Mouse (Mus musculus): ENCODE results near the gene Rnase12. TPM values are rescaled to one million over a fixed set of nuclear protein-coding genes. Genes with fewer than 3 reads are reported as not detected.

The Rnase12 gene
- polyA plus RNA-seq, 1 experiment from 2014 or later, result not detected

Other genes starting within 250 kb of the Rnase12 start
- gene Ccnb1ip1, start 249.9 kb downstream of the Rnase12 start, polyA plus RNA-seq (2016; fragmentation: Nextera tagmentation; extraction: Ambion mirVana), result not detected in 2 replicates
- 63.3 and 77.2 TPM in 2 replicates for gene Parp2, start 249.8 kb downstream of the Rnase12 start, polyA plus RNA-seq (2016; fragmentation: Nextera tagmentation; extraction: Ambion mirVana)
- gene Tep1, start 187.1 kb downstream of the Rnase12 start, polyA plus RNA-seq (2016; fragmentation: Nextera tagmentation; extraction: Ambion mirVana), result 3.8 and 5.7 TPM in 2 replicates
- gene Klhl33, start 160.2 kb downstream of the Rnase12 start, polyA plus RNA-seq (2016; fragmentation: Nextera tagmentation; extraction: Ambion mirVana), result 0.06 and 0.10 TPM in 2 replicates
- gene Osgep, start 132.8 kb downstream of the Rnase12 start, polyA plus RNA-seq (2016; fragmentation: Nextera tagmentation; extraction: Ambion mirVana), result 179 and 201 TPM in 2 replicates
- gene Apex1, start 132.7 kb downstream of the Rnase12 start, polyA plus RNA-seq (2016; fragmentation: Nextera tagmentation; extraction: Ambion mirVana), result 526 and 613 TPM in 2 replicates
- 45.4 and 51.9 TPM in 2 replicates for gene Pip4p1, start 126.8 kb downstream of the Rnase12 start, polyA plus RNA-seq (2016; fragmentation: Nextera tagmentation; extraction: Ambion mirVana)
- gene Pnp, start 126.6 kb downstream of the Rnase12 start, polyA plus RNA-seq (2016; fragmentation: Nextera tagmentation; extraction: Ambion mirVana), result 88.3 and 89.7 TPM in 2 replicates
- gene Gm49342, start 113.1 kb downstream of the Rnase12 start, polyA plus RNA-seq (2016; fragmentation: Nextera tagmentation; extraction: Ambion mirVana), result not detected in 2 replicates
- gene Pnp2, start 101.7 kb downstream of the Rnase12 start, polyA plus RNA-seq (2016; fragmentation: Nextera tagmentation; extraction: Ambion mirVana), result 0.48 and 0.65 TPM in 2 replicates
- not detected in 2 replicates for gene Rnase10, start 49.9 kb downstream of the Rnase12 start, polyA plus RNA-seq (2016; fragmentation: Nextera tagmentation; extraction: Ambion mirVana)
- not detected in 2 replicates for gene Rnase9, start 15.8 kb downstream of the Rnase12 start, polyA plus RNA-seq (2016; fragmentation: Nextera tagmentation; extraction: Ambion mirVana)
- gene Rnase11, start 7.5 kb downstream of the Rnase12 start, polyA plus RNA-seq (2016; fragmentation: Nextera tagmentation; extraction: Ambion mirVana), result not detected in 2 replicates
- not detected in 2 replicates for gene Olfr750, start 16.8 kb upstream of the Rnase12 start, polyA plus RNA-seq (2016; fragmentation: Nextera tagmentation; extraction: Ambion mirVana)
- 5.1 and 6.6 TPM in 2 replicates for gene Rnase4, start 33.4 kb upstream of the Rnase12 start, polyA plus RNA-seq (2016; fragmentation: Nextera tagmentation; extraction: Ambion mirVana)
- 1.5 and 1.8 TPM in 2 replicates for gene Ang, start 33.5 kb upstream of the Rnase12 start, polyA plus RNA-seq (2016; fragmentation: Nextera tagmentation; extraction: Ambion mirVana)
- not detected in 2 replicates for gene Eddm3b, start 56.8 kb upstream of the Rnase12 start, polyA plus RNA-seq (2016; fragmentation: Nextera tagmentation; extraction: Ambion mirVana)
- gene Rnase6, start 66.2 kb upstream of the Rnase12 start, polyA plus RNA-seq (2016; fragmentation: Nextera tagmentation; extraction: Ambion mirVana), result 0.14 TPM in 1 of 2 replicates, not detected in the other
- 0.15 TPM in 1 of 2 replicates, not detected in the other for gene Rnase1, start 89.1 kb upstream of the Rnase12 start, polyA plus RNA-seq (2016; fragmentation: Nextera tagmentation; extraction: Ambion mirVana)
- not detected in 2 replicates for gene Rnase2b, start 104.6 kb upstream of the Rnase12 start, polyA plus RNA-seq (2016; fragmentation: Nextera tagmentation; extraction: Ambion mirVana)
- gene Ang2, start 141.5 kb upstream of the Rnase12 start, polyA plus RNA-seq (2016; fragmentation: Nextera tagmentation; extraction: Ambion mirVana), result not detected in 2 replicates
- gene Ear14, start 145.7 kb upstream of the Rnase12 start, polyA plus RNA-seq (2016; fragmentation: Nextera tagmentation; extraction: Ambion mirVana), result not detected in 2 replicates
- gene Rnase2a, start 198.5 kb upstream of the Rnase12 start, polyA plus RNA-seq (2016; fragmentation: Nextera tagmentation; extraction: Ambion mirVana), result not detected in 2 replicates

Measured in limb, embryonic 10.5 days (tissue).